Mouse (Mus musculus) MEL (cell line): ENCODE results near the gene Pla2g4c.
A peak's percentile ranks its signal among the peaks of the same experiment; 100 is the strongest.

Experiments used
- CTCF ChIP-seq, 3 experiments: IDR thresholded peaks in 2 of 3; conservative IDR thresholded peaks in 1 of 3; 2 replicates each; pipeline ENCODE4 v1.5.1; 2011 to 2012; ENCODE audit warnings: low read length in 3 of 3, low read depth in 2 of 3, mild to moderate bottlenecking in 2 of 3, improper control_type of control experiment in 1 of 3, inconsistent platforms in 1 of 3, mixed read lengths in 1 of 3, moderate library complexity in 1 of 3; ENCODE audit not compliant: control insufficient read depth in 1 of 3, insufficient read depth in 1 of 3, poor library complexity in 1 of 3, severe bottlenecking in 1 of 3
- E2F4 ChIP-seq: IDR thresholded peaks from 2 replicates; pipeline ENCODE4 v1.6.1; 2011; ENCODE audit warnings: low read depth, low read length, improper control_type of control experiment, borderline replicate concordance
- EP300 ChIP-seq, 2 experiments: IDR thresholded peaks; 2 replicates each; pipeline ENCODE4 v1.6.1; 2011; ENCODE audit warnings: improper control_type of control experiment in 2 of 2, low read length in 2 of 2, low read depth in 1 of 2, mild to moderate bottlenecking in 1 of 2
- ETS1 ChIP-seq: IDR thresholded peaks from 2 replicates; pipeline ENCODE4 v1.6.1; 2012; ENCODE audit warnings: low read depth, mild to moderate bottlenecking, inconsistent platforms, low read length, improper control_type of control experiment, moderate library complexity
- GATA1 ChIP-seq: IDR thresholded peaks from 2 replicates; pipeline ENCODE4 v1.6.1; 2011; ENCODE audit warnings: low read depth, low read length, improper control_type of control experiment
- HCFC1 ChIP-seq: IDR thresholded peaks from 2 replicates; pipeline ENCODE4 v1.6.1; 2012; ENCODE audit warnings: low read depth, mild to moderate bottlenecking, inconsistent platforms, low read length, improper control_type of control experiment, moderate library complexity
- MYB ChIP-seq: IDR thresholded peaks from 2 replicates; pipeline ENCODE4 v1.6.1; 2011; ENCODE audit warnings: mild to moderate bottlenecking, low read depth, low read length, improper control_type of control experiment
- POLR2A ChIP-seq, 2 experiments: IDR thresholded peaks; 2 replicates each; pipeline ENCODE4 v1.6.1; 2011 to 2012; ENCODE audit warnings: low read length in 2 of 2, mild to moderate bottlenecking in 2 of 2, control low read depth in 1 of 2, improper control_type of control experiment in 1 of 2, low read depth in 1 of 2, moderate library complexity in 1 of 2; ENCODE audit not compliant: control insufficient read depth in 1 of 2, insufficient read depth in 1 of 2, poor library complexity in 1 of 2
- TAL1 ChIP-seq: IDR thresholded peaks from 2 replicates; pipeline ENCODE4 v1.6.1; 2012; ENCODE audit warnings: mild to moderate bottlenecking, inconsistent platforms, low read length, moderate library complexity, mixed read lengths

DNA sequence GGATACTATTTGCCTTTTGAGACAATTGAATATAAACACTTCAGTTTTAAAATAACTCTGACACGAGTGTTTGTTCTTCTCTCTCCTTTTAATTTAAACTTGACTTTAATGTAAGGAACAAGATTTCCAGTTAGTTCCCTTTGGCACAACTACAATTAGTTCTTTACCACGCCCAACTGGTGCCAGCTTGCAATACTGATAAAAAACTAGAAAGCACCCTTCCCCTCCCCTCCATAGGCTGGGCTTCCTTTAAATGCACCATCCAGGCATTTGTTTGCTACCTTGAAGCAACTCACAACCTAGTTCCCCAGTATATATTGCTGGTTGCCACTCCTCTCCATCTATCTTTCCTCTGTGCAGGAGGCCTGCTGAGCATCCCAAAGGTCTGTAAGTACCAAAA is at the start of gene Pla2g4c:
- TF ChIP-seq ETS1 (0 out of 2 replicates have a peak, but pooled peaks have one; percentile 14), CTCF (IDR thresholded peaks at IDR 0.05 in 2 of 3, conservative IDR thresholded peaks at IDR 0.05 in 1 of 3; ENCODE audit: control insufficient read depth in 1 of 3, insufficient read depth in 1 of 3, low read depth in 2 of 3, low read length in 3 of 3, poor library complexity in 1 of 3, severe bottlenecking in 1 of 3) (no peak), TAL1 (peak; percentile 35), GATA1 (peak; percentile 75), E2F4 (no peak), POLR2A (IDR thresholded peaks at IDR 0.05; ENCODE audit: control insufficient read depth in 1 of 2, insufficient read depth in 1 of 2, low read depth in 1 of 2, low read length in 2 of 2, poor library complexity in 1 of 2) (no peak), HCFC1 (no peak), EP300 (IDR thresholded peaks at IDR 0.05; ENCODE audit: low read depth in 1 of 2, low read length in 2 of 2) (peak; percentile 57 to 64; a peak in 3 of 4 replicates), MYB (no peak)
